Mouse (Mus musculus) T-helper 17 cell (primary cell): Measurements from ENCODE around the gene Nxph4.

ENCODE experiments used
- in situ Hi-C, 2 experiments: fragments of 300-600 bp; cut with MboI, MseI; formaldehyde crosslinking; loops; 1 replicate in 1 of 2; 2 replicates in 1 of 2; pipeline ENCODE4 v1.15.1; 2025; ENCODE audit warnings: high pct_unique_total_duplicates in 2 of 2

The Nxph4 gene

DNA sequence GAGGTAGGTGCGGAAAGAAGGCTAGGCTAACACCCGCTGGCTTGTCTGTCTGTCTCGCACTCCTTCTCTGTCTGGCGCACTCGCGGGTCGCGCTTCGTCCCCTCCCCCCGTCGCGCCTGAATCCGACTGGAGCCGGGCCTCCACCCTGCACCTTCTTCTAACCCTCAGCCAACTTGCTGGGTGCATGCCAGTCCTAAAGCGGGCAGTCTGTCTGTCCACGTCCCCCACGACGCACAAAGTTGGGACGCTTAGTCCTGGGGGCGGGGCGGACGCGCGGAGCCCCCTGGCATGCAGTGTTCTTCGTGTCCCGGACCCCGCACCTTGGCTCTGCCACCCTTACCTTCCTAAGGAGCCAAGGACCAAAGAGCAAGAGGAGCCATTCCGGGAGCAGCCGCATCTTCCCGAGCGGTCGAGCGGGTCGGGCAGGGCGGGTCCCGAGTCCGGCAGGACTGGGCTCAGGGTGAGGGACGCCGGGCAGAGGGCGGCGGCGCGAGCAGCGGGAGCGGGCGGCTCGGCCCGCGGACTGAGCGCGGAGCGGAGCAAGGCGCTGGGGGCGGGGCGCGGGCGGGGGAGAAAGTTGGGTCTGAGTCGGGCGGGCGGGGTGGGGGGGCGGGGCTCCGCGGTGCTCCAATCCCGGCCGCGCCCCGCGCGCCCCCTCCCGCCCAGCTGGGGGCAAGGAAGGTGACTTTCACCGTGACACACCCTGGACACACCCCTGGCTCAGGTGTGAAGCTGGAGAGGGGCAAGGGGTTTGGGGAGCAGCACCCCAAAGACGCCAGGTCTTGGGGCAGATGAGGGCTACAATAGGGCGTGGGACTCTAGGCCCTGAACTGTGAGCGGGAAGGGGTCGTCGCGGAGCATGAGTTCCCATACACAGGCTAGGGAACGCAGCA is at the start of gene Nxph4:
Gene Nxph4 (minus strand): TSS at position 524 of the 893 bp plus-strand sequence.
- in situ Hi-C loops, result no loop called here

DNA sequence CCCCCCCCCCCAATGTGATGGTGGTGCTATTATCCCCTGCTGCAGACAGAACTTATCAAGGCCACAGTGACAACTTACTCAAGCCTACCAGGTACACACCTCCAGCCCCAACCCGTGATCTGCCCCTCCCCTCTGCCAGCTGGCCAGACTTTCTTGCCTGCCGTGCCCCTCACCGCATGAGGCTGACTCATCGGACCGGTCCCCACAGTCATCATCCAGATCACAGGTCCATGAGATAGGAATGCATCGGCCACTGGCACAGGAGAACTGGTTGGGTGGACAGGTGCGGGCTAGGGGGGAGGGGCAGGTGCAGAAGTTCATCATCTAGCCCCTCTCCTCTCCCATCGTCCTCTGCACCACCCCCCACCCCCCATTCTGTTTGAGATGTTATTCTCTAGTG is 49.3 kb upstream of the Nxph4 start:
- in situ Hi-C loops, result no loop called here

DNA sequence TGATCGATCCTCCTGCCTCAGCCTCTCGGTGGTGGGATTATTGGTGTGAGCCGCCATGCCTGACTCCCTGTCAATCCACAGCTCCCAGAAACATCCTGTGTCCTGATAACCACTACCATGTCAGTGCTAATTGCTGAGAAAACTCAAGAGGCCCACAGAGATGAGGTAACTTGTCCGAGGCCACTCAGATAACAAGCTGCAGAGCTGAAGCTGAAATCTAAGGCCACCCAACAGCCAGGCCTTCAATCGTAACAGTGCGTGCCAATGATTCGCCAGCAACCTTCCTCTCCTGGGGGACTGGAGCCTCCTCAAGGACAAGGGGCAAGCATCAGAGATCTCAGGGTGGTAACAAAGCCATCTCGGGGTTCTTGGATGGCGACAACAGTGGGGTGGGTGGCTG is 46.9 kb upstream of the Nxph4 start:
- in situ Hi-C loops, result no loop called here

DNA sequence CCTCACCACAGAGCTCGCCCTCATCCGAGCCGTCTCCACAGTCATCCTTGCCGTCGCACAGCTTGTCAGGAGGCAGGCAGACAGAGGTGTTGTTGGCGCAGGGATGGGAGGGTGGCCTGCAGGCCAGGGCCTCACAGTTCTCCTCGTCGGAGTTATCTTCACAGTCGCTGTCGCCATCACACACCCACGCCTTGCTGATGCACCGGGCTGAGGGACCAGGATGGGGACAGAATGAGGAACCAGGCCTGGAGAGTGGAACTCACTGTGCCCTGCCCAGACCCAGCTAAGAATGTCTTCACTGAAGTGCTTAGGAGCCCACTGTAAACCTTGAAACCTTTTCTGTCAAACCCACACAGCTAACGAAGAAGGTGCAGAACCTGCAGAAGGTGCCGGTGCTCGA is 43.6 kb upstream of the Nxph4 start:
- in situ Hi-C loops, result loop anchor here in 1 of 2 experiments (10.0 kb wide), 1 partner anchor 57 kb away; no protein-coding TSS in a partner anchor

DNA sequence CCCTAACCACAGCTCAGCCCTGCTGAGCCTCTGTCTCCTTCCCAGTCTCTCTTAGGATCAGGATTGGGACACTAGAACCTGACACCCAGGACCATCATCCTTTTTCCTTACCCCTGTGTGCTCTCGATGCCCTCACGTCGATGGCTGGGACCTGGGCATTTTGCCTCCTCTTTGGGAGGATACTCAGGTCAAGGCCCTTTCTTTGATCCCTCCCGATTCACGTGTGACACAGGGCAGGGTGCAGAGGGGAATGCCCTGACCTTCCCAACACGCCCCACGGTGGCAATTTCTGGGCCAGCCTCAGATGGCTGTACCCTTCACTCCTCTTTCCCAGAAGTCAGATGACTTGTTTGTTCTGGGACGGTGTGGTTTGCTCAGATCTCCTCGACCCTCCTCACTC is 42.8 kb upstream of the Nxph4 start:
- in situ Hi-C loops, result loop anchor here in 1 of 2 experiments (10.0 kb wide), 1 partner anchor 58 kb away; no protein-coding TSS in a partner anchor

DNA sequence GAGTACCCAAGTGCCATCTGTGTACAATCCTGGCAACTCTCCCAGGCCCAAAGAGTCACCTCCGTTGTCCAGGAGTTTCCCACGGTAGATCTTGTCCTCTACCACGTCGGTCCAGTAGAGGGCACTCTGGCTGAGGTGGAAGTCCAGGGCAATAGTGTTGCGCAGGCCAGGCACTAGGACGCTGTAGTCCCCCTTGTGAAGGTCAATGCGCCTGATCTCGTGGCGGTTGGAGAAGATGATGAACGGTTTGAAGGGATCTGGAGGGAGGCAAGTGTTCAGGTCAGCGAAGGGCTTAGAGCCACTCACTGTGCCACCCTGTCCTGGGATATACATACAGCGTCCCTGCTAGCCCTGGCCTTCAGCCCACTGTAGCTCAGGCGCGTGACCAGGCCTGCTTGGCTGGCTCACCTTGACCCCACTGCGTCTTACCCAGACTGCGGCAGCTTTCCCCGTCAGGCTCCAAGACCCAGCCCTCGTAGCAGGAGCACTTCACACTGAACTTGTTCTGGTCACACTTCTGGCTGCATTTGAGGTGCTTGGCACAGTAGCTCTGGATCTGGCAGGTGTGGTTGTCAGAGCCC is 42.1 kb upstream of the Nxph4 start:
- in situ Hi-C loops, result loop anchor here in 1 of 2 experiments (10.0 kb wide), 1 partner anchor 58 kb away; no protein-coding TSS in a partner anchor

DNA sequence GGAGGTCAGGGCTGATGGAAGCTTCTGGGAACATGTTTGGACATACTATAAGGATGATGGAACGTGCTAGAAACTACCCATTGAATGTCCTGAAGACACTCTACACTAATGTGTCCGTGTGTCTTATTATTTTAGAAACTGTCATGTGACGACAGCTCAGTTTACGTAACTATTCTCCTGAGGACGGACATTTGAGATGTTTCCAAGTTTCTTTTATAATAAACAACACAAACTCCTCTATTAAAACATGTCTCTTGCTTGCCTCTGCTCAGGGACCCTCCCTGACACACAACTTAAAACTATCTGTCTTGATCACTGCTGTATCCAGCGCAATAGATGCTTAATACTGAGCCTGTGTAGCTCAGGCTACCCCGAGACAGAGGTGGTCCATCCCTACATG is 41.4 kb upstream of the Nxph4 start:
- in situ Hi-C loops, result loop anchor here in 1 of 2 experiments (10.0 kb wide), 1 partner anchor 59 kb away; no protein-coding TSS in a partner anchor

DNA sequence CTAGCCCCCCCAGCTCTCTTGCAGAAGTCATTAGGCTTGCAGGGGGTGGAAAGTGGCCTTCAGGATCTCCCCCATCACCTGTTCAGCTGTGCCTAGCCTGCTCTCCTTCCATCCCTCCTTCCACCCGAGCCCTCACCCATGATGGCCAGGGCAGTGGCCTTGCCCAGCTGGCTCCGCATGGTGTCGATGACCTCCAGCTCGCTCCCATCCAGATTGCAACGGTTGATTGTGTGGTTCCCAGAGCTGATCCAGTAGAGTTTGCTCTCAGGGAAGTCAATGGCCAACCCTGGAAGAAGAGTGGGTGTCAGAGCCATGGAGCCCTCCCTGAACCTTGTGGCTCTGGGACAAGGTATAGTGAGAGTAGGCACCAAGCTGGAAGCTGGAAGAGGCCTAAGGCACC is 37.9 kb upstream of the Nxph4 start:
- in situ Hi-C loops, result loop anchor here in 1 of 2 experiments (10.0 kb wide), 1 partner anchor 63 kb away; no protein-coding TSS in a partner anchor

DNA sequence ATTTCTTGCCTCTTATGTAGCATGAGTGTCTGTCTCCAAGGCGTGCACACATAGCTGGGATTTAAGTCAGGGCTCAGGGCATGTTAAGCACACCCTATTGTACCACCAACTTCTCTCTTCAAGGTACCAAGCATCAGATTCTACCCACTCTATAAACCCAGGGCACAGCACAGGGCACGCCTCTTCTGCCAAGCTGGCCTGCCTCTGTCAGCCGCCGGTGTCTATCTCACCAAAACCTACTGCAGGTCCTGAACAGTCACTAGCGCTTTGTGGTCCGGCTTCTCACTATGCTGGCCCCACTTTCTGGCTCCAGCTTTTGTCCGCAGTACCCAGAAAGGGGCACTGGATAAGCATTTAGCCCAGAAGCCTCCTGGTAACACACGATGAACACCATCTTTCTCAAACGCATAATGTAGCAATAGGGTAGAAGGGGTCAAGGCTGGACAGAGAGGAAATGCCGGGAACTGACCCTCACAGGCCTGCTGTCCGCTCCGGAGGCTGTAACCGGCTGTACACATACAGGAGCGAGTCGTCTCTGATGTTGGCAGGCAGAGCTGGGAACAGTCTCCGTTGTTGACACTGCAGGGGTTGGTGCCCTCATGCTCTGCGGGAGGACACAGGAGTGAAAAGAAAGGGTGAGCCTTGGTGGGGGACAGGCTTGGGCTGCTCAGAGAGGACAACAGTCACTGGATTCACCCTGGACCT is 36.7 kb upstream of the Nxph4 start:
- in situ Hi-C loops, result loop anchor here in 1 of 2 experiments (10.0 kb wide), 1 partner anchor 64 kb away; no protein-coding TSS in a partner anchor

DNA sequence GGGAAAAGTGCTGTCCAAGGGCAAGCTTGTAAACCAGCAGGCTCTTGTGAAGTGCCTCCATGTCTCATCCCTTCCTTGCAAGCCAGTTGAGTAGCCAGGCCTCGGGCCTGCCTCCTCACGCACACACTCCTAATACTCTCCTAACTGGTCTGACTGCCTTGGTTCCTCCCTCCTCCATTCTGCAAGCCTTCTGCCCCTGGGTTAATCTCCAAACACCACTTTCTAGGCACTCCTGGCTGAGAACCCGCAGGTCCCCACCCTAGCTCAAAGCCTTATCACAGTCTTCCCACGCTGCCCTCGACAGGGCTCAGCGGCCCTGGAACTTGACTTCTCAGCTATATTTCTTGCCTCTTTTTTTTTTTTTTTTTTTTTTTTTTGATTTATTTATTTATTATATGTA is 36.0 kb upstream of the Nxph4 start:
- in situ Hi-C loops, result loop anchor here in 1 of 2 experiments (10.0 kb wide), 1 partner anchor 64 kb away; no protein-coding TSS in a partner anchor

DNA sequence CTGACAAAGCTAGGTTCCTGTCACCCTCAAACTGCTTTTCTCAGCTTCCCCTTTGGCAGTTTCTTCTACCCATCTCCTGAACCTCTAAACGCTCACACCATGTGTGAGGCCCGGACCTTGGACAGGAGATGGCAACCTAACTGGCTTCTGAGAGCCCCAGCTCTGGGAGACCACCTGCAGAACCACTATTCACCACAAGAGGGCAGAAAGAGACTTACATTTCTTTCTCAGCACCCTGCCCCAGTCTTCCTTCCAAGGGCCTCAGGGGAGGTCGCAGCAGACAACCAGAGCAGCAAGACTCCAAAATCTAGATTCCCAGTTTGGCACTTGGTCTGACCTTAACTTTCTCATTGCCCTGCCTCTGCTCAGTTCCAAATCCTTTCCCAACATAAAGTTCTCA is 35.1 kb upstream of the Nxph4 start:
- in situ Hi-C loops, result no loop called here

DNA sequence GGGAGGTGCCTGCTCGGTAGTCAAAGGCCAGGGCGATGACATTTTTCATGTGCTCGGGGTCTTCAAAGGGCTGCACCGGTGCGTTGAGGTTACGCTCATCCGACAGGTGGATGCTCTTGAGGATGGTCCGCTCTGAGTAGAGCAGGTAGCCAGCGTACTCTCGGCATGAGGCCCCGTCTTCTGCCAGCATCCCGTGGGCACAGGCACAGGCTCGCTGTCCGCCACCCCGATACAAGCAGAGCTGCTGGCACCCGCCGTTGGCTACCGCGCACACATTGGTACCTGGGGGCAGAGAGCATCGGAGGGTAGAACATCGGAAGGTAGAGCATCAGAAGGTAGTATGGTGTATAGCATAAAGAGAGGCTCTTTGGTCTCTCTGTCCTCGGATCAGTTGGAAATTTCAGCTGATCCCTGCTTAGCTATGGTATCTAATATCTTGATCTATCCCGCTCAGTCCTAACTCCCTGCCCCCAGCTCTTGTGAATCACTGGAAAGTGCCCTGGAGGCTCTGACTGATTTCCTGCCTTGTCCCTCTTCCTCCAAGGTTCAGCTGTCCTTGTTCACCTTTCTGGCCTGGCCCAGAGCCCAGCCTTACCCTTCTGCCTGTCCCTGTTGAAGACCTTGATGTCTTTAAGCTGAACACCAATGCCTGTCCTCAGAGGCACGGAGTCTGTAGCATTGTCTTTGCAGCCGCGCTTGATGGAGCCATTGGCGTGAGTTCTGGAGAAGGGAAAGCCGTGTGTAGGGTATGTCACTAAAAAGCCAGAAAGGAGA is 32.4 kb upstream of the Nxph4 start:
- in situ Hi-C loops, result no loop called here

DNA sequence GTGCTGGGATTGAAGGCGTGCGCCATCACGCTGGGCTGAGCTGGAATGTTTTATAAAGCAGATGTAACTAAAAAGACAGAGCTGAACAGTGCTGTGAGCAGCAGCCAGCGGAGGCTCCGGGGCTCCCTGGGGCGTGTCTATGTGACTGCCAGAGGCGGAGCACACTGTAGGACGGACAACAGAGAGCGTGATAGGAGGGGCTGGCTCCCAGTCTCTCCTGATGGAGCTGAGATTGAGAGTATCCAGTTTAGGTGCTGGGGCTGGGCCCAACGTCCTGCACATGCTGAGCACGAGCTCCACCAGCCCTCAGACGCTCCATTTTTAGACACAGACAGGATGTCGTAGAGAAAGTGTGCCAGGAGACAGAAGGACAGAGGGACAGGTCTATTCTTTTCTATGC is 29.9 kb upstream of the Nxph4 start:
- in situ Hi-C loops, result no loop called here

DNA sequence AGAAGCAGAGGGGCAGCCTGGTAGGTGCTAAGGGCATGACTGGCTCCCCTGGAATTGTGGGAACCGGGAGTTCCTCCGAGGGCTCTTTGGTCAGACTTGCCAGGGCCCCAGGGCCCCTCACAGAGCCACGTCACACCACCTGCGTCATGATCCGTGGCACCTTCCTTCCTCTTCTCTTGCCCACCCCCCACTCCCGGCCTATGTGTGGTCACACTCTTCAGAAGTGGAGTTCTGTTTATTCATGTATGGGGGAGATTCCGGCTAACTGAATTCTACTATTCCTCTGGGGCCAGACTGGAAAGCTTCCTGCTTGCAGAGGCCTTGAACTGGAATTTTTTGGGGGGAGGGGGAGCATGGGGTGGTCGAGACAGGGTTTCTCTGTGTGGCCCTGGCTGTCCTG is 29.5 kb upstream of the Nxph4 start:
- in situ Hi-C loops, result no loop called here

DNA sequence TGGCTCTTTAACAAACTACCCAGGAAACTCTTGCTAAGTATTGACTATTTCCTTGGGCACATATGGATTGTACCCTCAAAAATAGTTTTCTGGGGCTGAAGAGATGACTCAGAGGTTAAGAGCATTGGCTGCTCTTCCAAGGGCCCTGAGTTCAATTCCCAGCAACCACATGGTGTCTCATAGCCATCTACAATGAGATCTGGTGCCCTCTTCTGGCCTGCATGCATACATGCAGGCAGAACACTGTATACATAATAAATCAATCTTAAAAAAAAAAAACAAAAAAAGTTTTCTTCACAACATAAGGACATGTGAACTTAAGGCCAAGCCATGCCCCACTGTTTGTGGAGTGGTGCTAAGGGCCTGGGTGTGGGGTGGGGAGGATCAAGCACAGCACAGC is 26.8 kb upstream of the Nxph4 start:
- in situ Hi-C loops, result no loop called here

DNA sequence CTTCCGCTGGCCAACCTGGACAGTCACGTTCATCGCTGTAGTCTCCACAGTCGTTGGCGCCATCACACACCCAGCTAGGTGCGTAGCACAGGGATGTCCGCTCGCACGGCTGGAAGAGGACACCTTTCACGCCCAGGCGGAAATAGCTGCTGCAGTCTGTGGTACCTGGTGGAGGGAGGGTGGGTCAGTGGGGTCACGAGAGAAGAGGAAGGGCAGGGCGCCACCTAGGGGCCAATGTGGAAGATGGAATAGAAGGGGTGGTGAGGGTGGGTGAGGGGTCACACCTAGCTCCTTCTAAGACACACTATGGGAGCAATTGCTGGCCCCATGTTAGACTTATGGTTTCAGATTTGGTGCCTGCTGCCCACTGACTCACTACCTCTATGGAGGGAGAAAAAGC is 23.0 kb upstream of the Nxph4 start:
- in situ Hi-C loops, result no loop called here

DNA sequence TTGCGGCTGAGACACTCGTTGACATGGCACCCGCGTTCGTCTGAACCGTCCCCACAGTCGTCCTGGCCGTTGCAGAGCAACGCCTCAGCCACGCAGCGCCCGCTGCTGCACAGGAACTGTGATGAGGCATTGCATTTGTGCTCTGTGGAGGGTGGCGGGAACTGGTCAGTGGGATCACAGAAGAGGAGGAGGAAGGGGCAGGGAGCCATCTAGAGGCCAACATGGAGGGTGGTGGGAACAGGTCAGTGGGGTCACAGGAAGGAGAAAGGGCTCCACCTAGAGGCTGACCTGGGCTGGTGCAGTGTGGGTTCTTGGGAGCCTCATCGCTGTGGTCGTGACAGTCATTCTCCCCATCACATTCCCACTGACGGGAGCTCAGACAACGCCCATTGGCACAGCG is 21.3 kb upstream of the Nxph4 start:
- in situ Hi-C loops, result no loop called here

DNA sequence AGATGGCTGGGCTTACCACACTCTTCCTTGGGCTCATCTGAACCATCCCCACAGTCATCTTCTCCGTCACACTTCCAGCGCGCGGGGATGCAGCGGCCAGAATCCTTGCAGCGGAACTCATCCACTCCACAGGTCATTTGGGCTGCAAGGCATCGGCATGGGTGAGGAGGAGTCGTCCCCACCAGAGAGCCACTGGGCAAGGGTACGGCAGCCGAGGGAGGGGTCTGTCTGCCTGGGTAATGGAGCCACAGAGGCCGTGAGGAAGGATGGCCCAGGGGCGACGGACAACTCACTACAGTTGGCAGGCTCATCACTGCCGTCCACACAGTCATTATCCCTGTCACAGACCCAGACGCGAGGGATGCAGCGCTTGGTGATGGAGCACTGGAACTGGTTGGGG is 15.5 kb upstream of the Nxph4 start:
- in situ Hi-C loops, result no loop called here

DNA sequence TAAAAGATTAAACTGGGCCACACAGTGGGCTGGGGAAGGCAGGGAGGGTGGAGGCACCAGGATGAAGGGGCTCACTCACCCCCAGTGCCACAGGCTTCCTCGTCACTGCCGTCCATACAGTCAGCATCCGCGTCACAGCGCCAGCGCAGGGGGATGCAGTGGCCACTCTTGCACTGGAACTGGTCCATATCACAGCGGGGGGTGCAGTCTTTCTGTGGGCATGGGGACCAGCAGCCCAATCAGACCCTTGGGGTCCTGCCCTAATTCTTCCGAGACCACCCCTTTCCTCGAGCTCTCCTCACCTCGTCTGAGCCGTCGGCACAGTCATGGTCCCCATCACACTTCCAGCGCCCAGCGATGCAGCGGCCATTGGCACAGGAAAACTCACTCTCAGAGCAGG is 13.9 kb upstream of the Nxph4 start:
- in situ Hi-C loops, result no loop called here

DNA sequence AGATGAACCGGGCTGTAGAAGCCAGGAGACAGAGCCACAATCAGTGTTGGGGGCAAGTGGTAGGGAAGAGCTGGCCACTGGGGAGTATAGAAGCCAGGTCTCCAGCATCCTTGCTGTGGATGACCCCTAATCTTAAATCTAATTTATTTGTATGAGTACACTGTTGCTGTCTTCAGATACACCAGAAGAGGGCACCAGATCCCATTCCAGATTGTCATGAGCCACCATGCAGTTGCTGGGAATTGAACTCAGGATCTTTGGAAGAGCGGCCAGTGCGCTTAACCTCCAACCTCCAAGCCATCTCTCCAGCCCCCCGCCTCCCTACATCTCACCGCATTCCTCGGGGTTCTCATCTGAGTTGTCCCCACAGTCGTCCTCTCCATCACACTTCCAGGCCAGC is 12.1 kb upstream of the Nxph4 start:
- in situ Hi-C loops, result no loop called here

DNA sequence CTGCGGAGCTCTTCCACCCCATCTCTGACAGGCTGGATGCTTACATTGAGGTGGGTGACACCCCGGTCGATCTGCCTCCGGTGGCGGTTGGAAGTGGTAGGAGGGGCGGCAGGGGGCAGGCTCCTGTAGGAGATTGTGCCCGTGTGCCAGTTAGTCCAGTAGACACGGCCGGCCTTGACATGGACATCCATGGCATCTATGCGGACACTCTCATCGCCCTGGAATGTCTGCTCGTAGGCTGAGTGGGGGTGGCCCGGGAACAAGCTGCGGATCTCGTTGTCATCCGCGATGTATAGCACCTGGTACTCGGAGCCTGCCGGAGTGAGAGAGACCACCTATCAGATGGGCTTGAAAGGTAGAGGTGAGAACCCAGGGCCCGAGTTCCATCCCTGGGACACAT is 10.0 kb upstream of the Nxph4 start:
- in situ Hi-C loops, result loop anchor here (5.0 kb wide), 1 partner anchor 37 kb away; no protein-coding TSS in a partner anchor
